Mouse (Mus musculus) cerebellum, adult 8-10 months (tissue): ENCODE measurements around the gene Pde10a.

Source experiments
- DNase-seq: peaks from one replicate; pipeline ENCODE4 v3.0.0; 2022

Pde10a gene

GRCm38 (mm10) chr17:8976745-8977144, 451.6 kb downstream of the Pde10a start:
- no peak for DNase-seq

GRCm38 (mm10) chr17:8977271-8977670, 452.1 kb downstream of the Pde10a start:
- DNase-seq = no peak

- DNase-seq = no peak
Observed at GRCm38 (mm10) chr17:8983576-8983975, 458.4 kb downstream of the Pde10a start.

- peak; percentile 50 for DNase-seq
Observed at GRCm38 (mm10) chr17:8985714-8986113, 460.5 kb downstream of the Pde10a start.

GRCm38 (mm10) chr17:8986551-8986950, 461.4 kb downstream of the Pde10a start:
- DNase-seq = no peak

GRCm38 (mm10) chr17:8987369-8987768, 462.2 kb downstream of the Pde10a start:
- DNase-seq = no peak

GRCm38 (mm10) chr17:8988119-8988807, 463.1 kb downstream of the Pde10a start, which contains the start of gene 1700010I14Rik:
Gene 1700010I14Rik (plus strand): TSS chr17:8988333.
- DNase-seq = peak; percentile 52

GRCm38 (mm10) chr17:8991160-8991559, 466.0 kb downstream of the Pde10a start:
- DNase-seq = no peak

GRCm38 (mm10) chr17:8995344-8995743, 470.2 kb downstream of the Pde10a start:
- DNase-seq = no peak

GRCm38 (mm10) chr17:9002438-9002837, 477.3 kb downstream of the Pde10a start:
- no peak for DNase-seq

- DNase-seq = no peak
Observed at GRCm38 (mm10) chr17:9004516-9004915, 479.3 kb downstream of the Pde10a start.

- peak; percentile 59 for DNase-seq
Observed at GRCm38 (mm10) chr17:9023198-9023942, 498.2 kb downstream of the Pde10a start.

- no peak for DNase-seq
Observed at GRCm38 (mm10) chr17:9030181-9030580, 505.0 kb downstream of the Pde10a start.

GRCm38 (mm10) chr17:9031241-9032141, 506.3 kb downstream of the Pde10a start:
- peak; percentile 92 for DNase-seq

GRCm38 (mm10) chr17:9032362-9033044, 507.3 kb downstream of the Pde10a start:
- DNase-seq = peak; percentile 75

- DNase-seq = no peak
Observed at GRCm38 (mm10) chr17:9033511-9033910, 508.3 kb downstream of the Pde10a start.

GRCm38 (mm10) chr17:9035561-9036348, 510.6 kb downstream of the Pde10a start:
- DNase-seq = no peak
